Mouse (Mus musculus) spleen, postnatal 14 days (tissue): ENCODE measurements around the gene Plxnd1.
A peak's percentile ranks its signal among the peaks of the same experiment; 100 is the strongest.

Experiments
- DNase-seq, 2 experiments: peaks; one replicate each; pipeline ENCODE4 v3.0.0; 2021 to 2022; ENCODE audit warnings: low spot score in 2 of 2

Gene Plxnd1

GRCm38 (mm10) chr6:115919876-115920275 lies 74.9 kb downstream of the Plxnd1 start:
- DNase-seq, result no peak

GRCm38 (mm10) chr6:115918615-115919014 lies 76.2 kb downstream of the Plxnd1 start:
- no peak for DNase-seq

- no peak for DNase-seq
Measured at GRCm38 (mm10) chr6:115916611-115917010, 78.2 kb downstream of the Plxnd1 start.

- no peak for DNase-seq
Measured at GRCm38 (mm10) chr6:115915601-115916445, 79.0 kb downstream of the Plxnd1 start.

- DNase-seq, result no peak
Measured at GRCm38 (mm10) chr6:115914511-115915202, 80.1 kb downstream of the Plxnd1 start.

- no peak for DNase-seq
Measured at GRCm38 (mm10) chr6:115913482-115913881, 81.3 kb downstream of the Plxnd1 start.

GRCm38 (mm10) chr6:115911763-115912162 lies 83.0 kb downstream of the Plxnd1 start:
- DNase-seq, result no peak

GRCm38 (mm10) chr6:115909940-115910339 lies 84.9 kb downstream of the Plxnd1 start:
- DNase-seq, result no peak

- peak in 1 of 2 experiments; percentile 21 for DNase-seq
Measured at GRCm38 (mm10) chr6:115909052-115909451, 85.8 kb downstream of the Plxnd1 start.

- DNase-seq, result no peak
Measured at GRCm38 (mm10) chr6:115908421-115908982, 86.3 kb downstream of the Plxnd1 start.

GRCm38 (mm10) chr6:115906871-115907270 lies 87.9 kb downstream of the Plxnd1 start:
- DNase-seq, result no peak

- DNase-seq, result no peak
Measured at GRCm38 (mm10) chr6:115906455-115906854, 88.3 kb downstream of the Plxnd1 start.

- no peak for DNase-seq
Measured at GRCm38 (mm10) chr6:115905568-115905967, 89.2 kb downstream of the Plxnd1 start.
